Mouse (Mus musculus) lung, embryonic 16.5 days (tissue): ENCODE measurements around the gene Rbm38. TPM values are rescaled to one million over a fixed set of nuclear protein-coding genes. Genes with fewer than 3 reads are reported as not detected.

Source experiments
- ATAC-seq: fragments of 200-750 bp; cut with Nextera tagmentation; 2 replicates; pipeline ENCODE4 v1.8.0; 2017; ENCODE audit warnings: low read depth, mild to moderate bottlenecking, moderate library complexity
- H3K27ac ChIP-seq: fragments of 300-500 bp; sonication (generic); 2 replicates; pipeline ENCODE4 v1.5.1; 2014; ENCODE audit warnings: mild to moderate bottlenecking, control low read depth, low read length
- H3K27me3 ChIP-seq: fragments of 300-500 bp; sonication (generic); 2 replicates; pipeline ENCODE4 v1.6.1; 2014; ENCODE audit warnings: low read depth, low read length, mixed read lengths; ENCODE audit not compliant: control insufficient read depth, insufficient read depth
- H3K36me3 ChIP-seq: fragments of 300-500 bp; sonication (generic); 2 replicates; pipeline ENCODE4 v1.6.1; 2014; ENCODE audit warnings: low read length; ENCODE audit not compliant: control insufficient read depth, insufficient read depth
- H3K4me1 ChIP-seq: fragments of 300-500 bp; sonication (generic); replicated peaks from 2 replicates; pipeline ENCODE4 v1.6.1; 2014; ENCODE audit warnings: low read length, mixed read lengths; ENCODE audit not compliant: control insufficient read depth, insufficient read depth
- H3K4me2 ChIP-seq: fragments of 300-500 bp; sonication (generic); 2 replicates; pipeline ENCODE4 v1.6.1; 2014; ENCODE audit warnings: low read depth, low read length, control low read depth
- H3K4me3 ChIP-seq: fragments of 300-500 bp; sonication (generic); 2 replicates; pipeline ENCODE4 v1.5.1; 2014; ENCODE audit warnings: mild to moderate bottlenecking, low read length, control low read depth
- H3K9ac ChIP-seq: fragments of 300-500 bp; sonication (generic); 2 replicates; pipeline ENCODE4 v1.6.1; 2014; ENCODE audit warnings: low read length, control low read depth
- H3K9me3 ChIP-seq: fragments of 300-500 bp; sonication (generic); 2 replicates; pipeline ENCODE4 v1.6.1; 2016; ENCODE audit warnings: low read length; ENCODE audit not compliant: control insufficient read depth
- WGBS: fragments of 180-500 bp; shearing (Covaris S2); extraction: QIAGEN DNeasy Blood & Tissue Kit; methylation state at CpG from one replicate; pipeline ENCODE4 v1.1.7; 2014; 5-methylcytosine and 5-hydroxymethylcytosine counted together
- polyA plus RNA-seq: library from polyadenylated mRNA; unstranded; fragments of >200 nt; fragmentation: Nextera tagmentation; extraction: Ambion mirVana; gene quantifications from 2 replicates; pipeline ENCODE4 v1.2.1, GENCODE M21; 2015

Rbm38 gene
- polyA plus RNA-seq, 1 experiment from 2014 or later, result 30.8 TPM

GRCm38 (mm10) chr2:173022056-173022681, 1.9 kb downstream of the Rbm38 start:
- peak overlapping the region; percentile 53; the same call in 1 of the 2 replicates for H3K27ac ChIP-seq
- under 1% methylated on average over 50 of the region's 51 CpGs for WGBS

DNA sequence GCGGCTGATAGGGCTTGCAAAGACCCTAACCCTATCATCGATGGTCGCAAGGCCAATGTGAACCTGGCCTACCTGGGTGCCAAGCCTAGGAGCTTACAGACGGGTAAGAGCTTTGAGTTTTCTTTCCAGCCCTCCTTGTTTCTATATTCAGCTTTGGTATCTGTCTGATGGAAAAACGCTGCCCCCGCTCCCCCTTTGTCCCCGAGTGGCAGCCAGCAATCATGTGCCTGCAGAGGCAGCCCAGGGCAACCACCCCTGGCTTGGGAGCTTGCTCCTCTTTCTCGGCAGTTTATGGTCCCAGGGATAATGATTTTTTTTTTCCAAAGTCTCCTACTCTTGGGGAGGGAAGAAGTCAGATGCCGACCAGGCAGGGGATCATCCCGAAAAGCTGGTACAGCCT, 2.5 kb downstream of the Rbm38 start:
- H3K27me3 ChIP-seq, result peaks cover 3% of the 10 kb centered on the region
- no peak overlapping the region for H3K27ac ChIP-seq
- peak overlapping the region; percentile 92 for H3K4me2 ChIP-seq
- WGBS, result 36% methylated on average over 10 of the region's 10 CpGs
- H3K36me3 ChIP-seq, result no peaks in the 10 kb centered on the region
- no peak for ATAC-seq
- H3K9ac ChIP-seq, result peak overlapping the region; percentile 77
- H3K4me3 ChIP-seq, result peak overlapping the region; percentile 73
- H3K4me1 ChIP-seq, result peaks cover 61% of the 10 kb centered on the region
- H3K9me3 ChIP-seq, result no peaks in the 10 kb centered on the region

More at GRCm38 (mm10) chr2:173022056-173022681, 1.9 kb downstream of the Rbm38 start:
- H3K9me3 ChIP-seq, result no peaks in the 10 kb centered on the region
- H3K4me3 ChIP-seq, result peak overlapping the region; percentile 73
- peak; percentile 20; the same call in 1 of the 2 replicates for ATAC-seq
- no peaks in the 10 kb centered on the region for H3K36me3 ChIP-seq
- peak overlapping the region; percentile 92 for H3K4me2 ChIP-seq
- H3K27me3 ChIP-seq, result peaks cover 3% of the 10 kb centered on the region
- peaks cover 57% of the 10 kb centered on the region for H3K4me1 ChIP-seq
- H3K9ac ChIP-seq, result peak overlapping the region; percentile 77

DNA sequence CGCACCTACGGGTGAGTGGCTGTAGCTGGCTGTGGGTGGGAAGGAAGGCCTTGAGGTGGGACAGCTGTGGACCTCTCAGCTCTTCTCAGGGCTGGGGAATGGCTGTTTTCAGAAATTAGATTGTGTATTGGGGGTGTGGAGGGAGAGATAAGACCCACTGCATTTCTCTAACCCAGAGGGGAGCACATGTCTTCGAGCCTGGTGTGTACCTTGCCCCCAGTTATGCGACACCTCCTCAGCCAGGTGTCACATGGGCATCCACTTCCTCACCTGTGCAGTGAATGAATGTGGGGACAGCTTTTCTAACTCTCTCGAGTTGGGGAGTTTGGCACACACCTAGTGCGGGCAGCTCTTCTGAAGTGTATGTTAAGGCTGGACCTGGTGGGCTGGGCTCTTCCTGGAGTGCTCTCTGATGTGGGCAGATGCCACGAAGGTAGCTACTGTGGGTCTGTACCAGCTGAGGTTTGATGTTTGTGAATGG, 3.1 kb downstream of the Rbm38 start:
- H3K36me3 ChIP-seq, result no peaks in the 10 kb centered on the region
- ATAC-seq, result no peak
- H3K27ac ChIP-seq, result no peak overlapping the region
- 62% methylated on average over 7 of the region's 7 CpGs for WGBS
- H3K4me1 ChIP-seq, result peaks cover 67% of the 10 kb centered on the region
- H3K27me3 ChIP-seq, result peaks cover 3% of the 10 kb centered on the region
- H3K9ac ChIP-seq, result no peak overlapping the region
- peak overlapping the region; percentile 92 for H3K4me2 ChIP-seq
- H3K9me3 ChIP-seq, result no peaks in the 10 kb centered on the region
- peak overlapping the region; percentile 73 for H3K4me3 ChIP-seq

DNA sequence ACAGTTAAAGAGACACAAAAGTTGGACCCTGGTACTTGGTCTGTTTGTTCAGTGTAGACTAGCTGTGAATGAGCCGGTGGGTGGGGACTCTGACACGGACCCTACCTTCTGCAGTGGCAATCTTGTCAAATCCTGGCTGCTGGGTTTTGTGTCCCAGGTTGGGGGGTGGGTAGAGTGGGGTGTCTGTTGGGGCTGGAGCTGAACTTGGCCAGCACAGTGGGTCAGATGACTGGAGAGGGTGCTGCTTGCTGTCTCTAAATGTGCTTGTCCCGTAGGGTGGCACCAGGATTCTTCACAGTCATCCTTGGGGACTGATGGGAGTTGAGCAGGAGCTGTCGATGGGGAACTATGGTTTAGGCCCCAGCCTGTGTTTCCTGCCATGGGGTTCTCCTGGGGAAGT, 3.7 kb downstream of the Rbm38 start:
- Histone ChIP-seq H3K4me2 (peak overlapping the region; percentile 92), H3K27ac (no peak overlapping the region), H3K9ac (no peak overlapping the region), H3K9me3 (no peaks in the 10 kb centered on the region), H3K36me3 (no peaks in the 10 kb centered on the region), H3K4me3 (peak overlapping the region; percentile 73), H3K27me3 (peaks cover 3% of the 10 kb centered on the region), H3K4me1 (peaks cover 66% of the 10 kb centered on the region)
- 68% methylated on average over 4 of the region's 4 CpGs for WGBS
- ATAC-seq, result no peak

DNA sequence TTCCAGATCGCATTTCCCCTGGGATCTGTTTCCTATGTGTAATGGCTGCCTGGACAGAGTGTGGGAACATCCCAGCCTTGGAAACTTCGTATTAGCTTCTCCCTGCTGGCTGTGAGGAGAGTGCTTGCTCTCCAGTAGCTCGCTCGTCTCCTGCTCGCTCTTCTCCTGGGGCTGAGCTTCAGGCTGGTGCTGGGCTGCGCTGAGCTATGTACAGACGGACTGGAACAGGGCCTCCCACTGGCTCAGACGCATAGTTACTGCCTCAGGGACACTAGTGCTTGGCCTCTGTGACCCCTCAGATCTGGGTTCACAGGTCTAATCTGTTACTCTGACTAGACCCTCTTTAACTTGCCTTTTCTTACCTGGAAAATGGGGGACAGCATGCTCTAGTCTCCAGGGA, 4.1 kb downstream of the Rbm38 start:
- Histone ChIP-seq H3K9ac (no peak overlapping the region), H3K9me3 (no peaks in the 10 kb centered on the region), H3K27me3 (peaks cover 3% of the 10 kb centered on the region), H3K36me3 (no peaks in the 10 kb centered on the region), H3K4me3 (no peak overlapping the region; the same call in 1 of the 2 replicates), H3K4me2 (0 out of 2 replicates have a peak overlapping the region, but pooled peaks have one; percentile 9), H3K27ac (no peak overlapping the region), H3K4me1 (peaks cover 64% of the 10 kb centered on the region)
- ATAC-seq, result no peak
- 73% methylated on average over 8 of the region's 8 CpGs for WGBS

- Histone ChIP-seq H3K4me2 (no peak overlapping the region), H3K4me1 (peaks cover 61% of the 10 kb centered on the region), H3K36me3 (no peaks in the 10 kb centered on the region), H3K4me3 (peak overlapping the region; percentile 3), H3K9me3 (no peaks in the 10 kb centered on the region), H3K27ac (no peak overlapping the region), H3K9ac (no peak overlapping the region), H3K27me3 (peaks cover 3% of the 10 kb centered on the region)
- WGBS, result 33% methylated on average over 4 of the region's 4 CpGs
- 0 out of 2 replicates have a peak, but pooled peaks have one; percentile 5 for ATAC-seq
These were observed 4.6 kb downstream of the Rbm38 start for GRCm38 (mm10) chr2:173024938-173025337.

DNA sequence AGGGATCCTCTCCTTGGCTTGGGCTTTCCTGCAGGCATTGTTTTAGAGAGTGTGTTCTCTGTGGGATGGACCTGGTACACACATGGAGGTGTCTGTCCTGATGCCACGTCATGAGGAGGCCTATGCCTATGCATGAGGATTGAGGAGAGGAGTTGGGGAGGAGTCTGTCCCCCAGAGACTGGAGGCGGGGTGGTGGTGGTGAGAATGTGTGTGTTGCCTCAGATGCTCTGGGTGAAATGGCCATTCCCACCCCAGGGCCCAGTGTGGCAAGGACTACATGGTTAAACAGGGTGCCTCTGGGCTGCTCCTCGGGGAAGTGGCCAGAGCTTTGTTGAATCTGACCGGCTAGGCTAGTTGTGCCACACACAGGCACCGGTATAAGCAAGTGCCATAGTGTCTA, 6.0 kb downstream of the Rbm38 start:
- ATAC-seq, result no peak
- H3K36me3 ChIP-seq, result no peaks in the 10 kb centered on the region
- peak overlapping the region; percentile 41 for H3K27ac ChIP-seq
- H3K4me1 ChIP-seq, result peaks cover 57% of the 10 kb centered on the region
- 58% methylated on average over 5 of the region's 5 CpGs for WGBS
- no peaks in the 10 kb centered on the region for H3K27me3 ChIP-seq
- no peak overlapping the region for H3K4me2 ChIP-seq
- H3K9me3 ChIP-seq, result no peaks in the 10 kb centered on the region
- no peak overlapping the region for H3K4me3 ChIP-seq
- H3K9ac ChIP-seq, result no peak overlapping the region

- Histone ChIP-seq H3K4me2 (no peak overlapping the region), H3K36me3 (no peaks in the 10 kb centered on the region), H3K9me3 (no peaks in the 10 kb centered on the region), H3K27me3 (no peaks in the 10 kb centered on the region), H3K4me1 (peaks cover 57% of the 10 kb centered on the region), H3K9ac (no peak overlapping the region), H3K27ac (peak overlapping the region; percentile 75), H3K4me3 (no peak overlapping the region)
- WGBS, result 51% methylated on average over 3 of the region's 3 CpGs
- peak; percentile 8; the same call in 1 of the 2 replicates for ATAC-seq
These were observed 6.4 kb downstream of the Rbm38 start for GRCm38 (mm10) chr2:173026688-173027131.

- no peak overlapping the region for H3K4me2 ChIP-seq
- H3K4me3 ChIP-seq, result no peak overlapping the region
- H3K27me3 ChIP-seq, result no peaks in the 10 kb centered on the region
- H3K9me3 ChIP-seq, result no peaks in the 10 kb centered on the region
- H3K36me3 ChIP-seq, result 0 out of 2 replicates have a peak, but pooled peaks cover under 1% of the 10 kb centered on the region
- H3K4me1 ChIP-seq, result peaks cover 56% of the 10 kb centered on the region
- peak; percentile 32 for ATAC-seq
- 68% methylated on average over 6 of the region's 6 CpGs for whole genome bisulfite sequencing
- peak overlapping the region; percentile 75 for H3K27ac ChIP-seq
- no peak overlapping the region for H3K9ac ChIP-seq
These were observed 7.0 kb downstream of the Rbm38 start for GRCm38 (mm10) chr2:173027169-173027823.
